Mouse (Mus musculus): ENCODE results near the gene Fam107b.

Gene Fam107b

GRCm38 (mm10) chr2:3570186-3570585, at the start of gene Fam107b:
Gene Fam107b (plus strand): TSS chr2:3570488.
- no peak for DNase-seq (ENCODE audit: low spot score)

DNA sequence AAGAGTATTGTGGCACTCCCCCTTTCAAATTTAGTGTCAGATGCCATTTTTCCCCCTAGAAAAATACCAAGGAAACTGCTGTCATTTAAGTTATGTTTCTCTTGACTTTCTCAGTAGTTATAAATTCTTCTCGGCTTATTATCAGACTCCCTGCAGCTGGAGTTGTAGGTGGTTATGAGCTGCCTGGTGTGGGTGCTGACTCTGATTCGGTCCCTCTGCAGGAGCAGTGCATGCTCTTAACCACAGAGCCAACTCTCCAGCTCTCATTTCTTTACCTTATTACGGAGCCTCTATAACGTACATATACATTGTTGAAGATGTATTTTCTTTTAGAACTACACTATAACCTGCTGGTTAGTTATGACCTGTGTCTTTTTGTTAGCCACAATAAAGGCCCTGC, 47.7 kb upstream of the Fam107b start:
- no peak for DNase-seq (ENCODE audit: low spot score)

- DNase-seq (ENCODE audit: low spot score), result no peak
These were observed 44.0 kb upstream of the Fam107b start for GRCm38 (mm10) chr2:3526288-3526687.

GRCm38 (mm10) chr2:3541307-3542079, 28.8 kb upstream of the Fam107b start:
- no peak for DNase-seq (ENCODE audit: low spot score)

DNA sequence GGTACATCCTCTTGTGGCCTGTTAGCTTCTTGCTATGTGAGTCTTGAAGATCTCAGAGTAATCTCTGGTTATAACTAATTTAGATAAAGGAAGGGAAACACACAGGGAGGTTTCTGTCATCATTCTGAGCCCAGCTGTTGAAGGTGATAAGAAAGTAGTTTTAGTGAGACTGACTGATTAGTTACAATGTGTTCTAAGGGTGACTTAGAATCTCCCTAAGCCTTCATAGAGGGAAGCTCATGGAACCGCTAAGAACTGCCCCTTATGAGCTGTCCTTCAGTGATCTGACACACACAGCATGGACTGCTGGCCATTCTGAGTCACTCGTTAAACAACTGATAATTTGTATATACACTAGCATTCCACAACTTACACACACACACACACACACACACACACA, 24.2 kb upstream of the Fam107b start:
- no peak for DNase-seq (ENCODE audit: low spot score)

- DNase-seq (ENCODE audit: low spot score), result peak; percentile 27
These were observed 23.7 kb upstream of the Fam107b start for GRCm38 (mm10) chr2:3546588-3546987.

DNA sequence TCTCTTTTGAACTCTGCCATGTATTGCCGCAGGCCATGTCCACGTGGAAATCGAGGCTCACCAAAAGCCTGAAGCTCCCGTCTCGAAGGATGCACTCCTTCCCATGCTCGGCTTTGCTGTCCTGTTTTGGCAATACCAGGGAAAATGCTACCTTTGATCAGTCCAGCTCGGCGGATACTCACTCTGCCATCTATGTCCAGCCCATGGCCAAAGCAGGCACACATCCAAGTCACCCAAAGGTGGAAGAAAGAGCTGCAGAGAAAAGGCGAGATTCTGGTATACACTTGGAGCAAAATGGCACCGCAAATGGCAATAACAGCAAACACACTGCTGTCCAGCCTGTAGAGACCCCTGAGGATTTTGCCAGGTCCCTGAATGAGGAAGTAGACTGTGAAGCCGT, 318 bp downstream of the Fam107b start:
- no peak for DNase-seq (ENCODE audit: low spot score)

DNA sequence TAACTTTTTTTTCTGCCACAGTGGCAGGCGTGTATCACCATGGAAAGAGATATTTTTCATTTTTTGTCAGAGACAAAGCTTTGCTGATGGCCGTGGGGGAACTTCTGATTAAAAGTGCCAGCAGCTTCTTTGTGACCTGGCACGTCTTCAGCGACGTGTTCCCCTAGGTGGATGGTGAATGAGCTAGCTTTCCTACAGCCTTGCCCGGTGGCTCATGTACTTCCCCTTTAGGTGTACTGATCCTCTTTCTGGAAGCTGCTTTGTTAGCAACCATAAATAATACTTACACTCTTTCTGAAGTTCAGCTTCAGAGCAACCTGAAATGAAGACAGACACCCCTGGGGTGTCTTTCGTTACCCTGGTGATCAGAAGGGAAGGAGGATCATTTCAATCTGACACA, 3.6 kb downstream of the Fam107b start:
- DNase-seq (ENCODE audit: low spot score), result no peak

- DNase-seq (ENCODE audit: low spot score), result no peak
These were observed 4.9 kb downstream of the Fam107b start for GRCm38 (mm10) chr2:3575140-3575539.

DNA sequence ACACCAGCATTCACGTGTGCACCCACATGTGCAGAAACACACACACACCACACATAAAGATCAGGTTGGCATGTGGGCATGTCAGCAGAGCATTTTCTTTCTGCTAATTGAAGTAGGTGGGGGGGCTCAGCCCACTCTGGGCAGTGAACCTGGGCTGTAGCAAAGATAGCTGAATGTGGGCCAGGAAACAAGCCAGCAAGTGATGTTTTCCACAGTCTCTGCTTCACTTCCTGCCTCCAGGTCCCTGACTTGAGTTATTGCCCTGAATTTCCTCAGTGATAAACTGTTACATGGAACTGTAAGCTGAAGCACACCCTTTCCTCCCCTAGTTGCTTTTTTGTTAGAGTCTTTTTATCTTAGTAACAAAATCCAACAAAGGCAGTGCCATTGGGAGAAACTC, 6.1 kb downstream of the Fam107b start:
- no peak for DNase-seq (ENCODE audit: low spot score)

- DNase-seq (ENCODE audit: low spot score), result no peak
These were observed 6.9 kb downstream of the Fam107b start for GRCm38 (mm10) chr2:3577216-3577615.

- DNase-seq (ENCODE audit: low spot score), result no peak
These were observed 8.1 kb downstream of the Fam107b start for GRCm38 (mm10) chr2:3578180-3578902.

GRCm38 (mm10) chr2:3579316-3579902, 9.1 kb downstream of the Fam107b start:
- no peak for DNase-seq (ENCODE audit: low spot score)

DNA sequence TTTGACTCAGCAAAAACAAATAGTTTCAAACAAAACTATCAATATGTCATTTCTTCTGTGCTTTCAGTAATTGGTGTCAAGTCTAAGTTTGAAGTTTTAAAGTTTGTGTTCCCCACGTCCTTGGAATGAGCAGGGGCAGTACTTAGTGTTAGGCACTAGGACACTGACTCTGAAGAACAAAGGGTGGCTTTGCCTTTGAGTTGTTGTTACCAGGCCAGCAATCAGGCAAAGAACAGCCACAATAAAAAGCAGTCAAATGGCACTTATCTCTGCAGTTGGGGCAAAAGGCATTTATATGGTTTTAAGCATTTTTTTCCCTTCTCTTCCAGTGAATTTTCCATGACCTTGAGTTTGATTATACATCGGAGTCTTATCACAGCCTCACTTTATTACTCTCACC, 12.5 kb downstream of the Fam107b start:
- DNase-seq (ENCODE audit: low spot score), result no peak

- DNase-seq (ENCODE audit: low spot score), result no peak
These were observed 15.0 kb downstream of the Fam107b start for GRCm38 (mm10) chr2:3585231-3585783.

DNA sequence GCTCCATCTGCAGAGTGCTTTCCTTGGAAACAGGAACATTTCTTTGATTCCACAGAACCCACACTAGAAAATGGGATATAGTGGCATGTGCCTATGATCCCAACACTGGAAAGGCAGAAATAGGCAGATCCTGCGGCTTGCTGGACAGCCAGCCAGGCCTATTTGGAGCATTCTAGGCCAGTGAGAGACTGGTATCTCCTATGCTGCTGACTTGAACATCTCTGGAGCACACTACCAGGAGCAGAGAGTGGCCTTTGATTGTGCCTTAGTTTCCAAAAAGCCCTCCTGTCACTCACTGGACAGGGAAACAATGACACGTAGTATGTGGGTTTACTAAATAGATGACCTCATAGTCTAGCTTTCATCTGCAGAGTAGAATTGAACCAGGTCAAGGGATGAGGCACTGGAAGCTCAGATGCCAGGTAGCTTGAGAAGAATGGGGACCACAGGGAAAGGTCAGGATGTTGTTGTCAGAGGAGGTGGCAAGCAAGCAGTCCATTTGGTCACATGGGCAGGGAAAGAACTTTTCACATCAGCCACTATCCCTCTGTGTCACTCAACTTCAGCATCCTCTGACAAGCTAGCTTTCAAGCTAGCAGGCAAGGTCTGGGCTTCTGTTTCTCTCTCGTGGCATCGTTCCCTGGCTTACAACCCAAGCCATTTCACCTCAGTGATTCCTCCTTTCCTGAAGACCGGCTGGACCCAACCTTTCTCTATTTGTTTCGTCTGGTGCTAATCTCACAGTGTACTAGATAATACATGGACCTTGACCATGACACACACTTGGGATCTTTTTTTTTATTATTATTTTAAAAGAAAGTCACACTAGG, 20.0 kb downstream of the Fam107b start:
- DNase-seq (ENCODE audit: low spot score), result no peak

- DNase-seq (ENCODE audit: low spot score), result no peak
These were observed 20.6 kb downstream of the Fam107b start for GRCm38 (mm10) chr2:3590916-3591197.

DNA sequence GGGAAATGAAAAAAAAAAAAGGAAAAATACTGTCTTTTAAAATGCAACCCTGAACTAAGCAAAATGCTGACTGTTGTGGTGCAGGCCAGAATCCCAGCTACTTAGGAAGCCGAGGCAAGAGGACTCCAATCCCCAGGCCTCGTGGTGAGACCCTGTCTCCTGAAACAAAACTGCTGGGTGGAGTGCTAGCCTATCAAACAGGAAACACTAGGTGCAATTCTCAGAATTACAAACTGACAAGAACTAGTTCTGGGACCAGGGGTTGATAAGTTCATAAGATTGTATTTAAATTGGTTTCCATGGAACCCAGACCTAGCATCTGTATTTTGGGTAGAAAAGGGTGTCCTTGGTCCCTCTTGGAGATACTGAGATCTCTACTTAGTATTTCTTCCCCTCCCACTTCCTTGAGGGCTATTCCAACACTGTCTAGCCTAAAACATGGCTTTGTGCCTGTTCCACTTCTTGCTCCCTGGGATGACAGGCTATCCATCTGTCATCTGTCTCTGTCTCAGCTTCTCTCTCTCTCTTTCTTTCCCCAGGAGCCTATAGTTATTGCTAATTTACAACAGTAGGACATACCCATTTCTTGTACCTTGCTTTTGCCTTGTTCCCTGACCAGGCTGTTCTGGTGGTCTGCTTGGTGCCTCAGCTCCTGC, 24.5 kb downstream of the Fam107b start:
- no peak for DNase-seq (ENCODE audit: low spot score)

DNA sequence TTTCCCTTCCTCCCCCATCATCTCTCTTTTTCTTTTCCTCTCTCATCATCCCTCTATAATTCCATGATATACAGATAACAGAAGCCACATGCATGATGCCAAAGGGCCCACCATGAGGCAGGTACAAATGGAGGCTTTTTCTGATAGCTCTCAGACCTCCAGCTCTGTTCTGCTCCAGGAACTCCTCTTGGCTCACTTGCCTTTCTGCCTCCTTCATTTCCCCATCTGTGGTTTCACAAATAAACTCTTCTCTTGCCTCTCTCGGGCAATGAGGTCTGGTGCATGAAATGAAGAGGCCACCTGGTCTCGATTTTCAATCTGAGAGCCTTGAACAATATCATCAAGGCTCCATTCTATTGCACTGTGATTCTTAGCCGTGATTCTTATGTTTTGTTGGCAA, 30.1 kb downstream of the Fam107b start:
- no peak for DNase-seq (ENCODE audit: low spot score)

GRCm38 (mm10) chr2:3602599-3602998, 32.3 kb downstream of the Fam107b start:
- no peak for DNase-seq (ENCODE audit: low spot score)

DNA sequence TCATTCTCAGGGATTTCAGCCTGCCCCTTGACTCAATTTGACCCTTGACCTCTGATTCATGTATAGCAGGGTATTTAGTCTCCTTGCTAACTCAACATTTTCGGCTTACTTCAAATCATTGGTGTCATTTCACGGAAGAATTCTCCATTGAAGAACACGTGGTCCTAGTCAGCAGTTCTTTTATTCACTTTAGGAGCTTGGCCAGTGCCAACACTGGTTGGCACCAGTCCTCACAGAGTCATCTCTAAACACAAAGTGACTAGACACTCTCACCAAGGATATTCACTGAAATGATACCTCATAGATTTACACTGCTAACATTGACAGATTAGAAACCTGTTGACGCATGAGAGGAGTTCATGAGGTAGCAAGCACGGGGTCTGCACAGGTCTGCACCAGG, 32.9 kb downstream of the Fam107b start:
- no peak for DNase-seq (ENCODE audit: low spot score)
